Mouse (Mus musculus) CH12.LX (cell line): ENCODE measurements around the gene Nhp2. TPM values are rescaled to one million over a fixed set of nuclear protein-coding genes. Genes with fewer than 3 reads are reported as not detected.
A peak's percentile ranks its signal among the peaks of the same experiment; 100 is the strongest.

ENCODE experiments used
- DNase-seq: peaks from one replicate; pipeline ENCODE4 v3.0.0-alpha.2; 2013; ENCODE audit errors: extremely low read depth
- H3K27ac ChIP-seq: 2 replicates; pipeline ENCODE4 v1.5.1; 2012; ENCODE audit warnings: low read depth, mild to moderate bottlenecking, control low read depth, moderate library complexity; ENCODE audit not compliant: insufficient read depth
- H3K27me3 ChIP-seq: replicated peaks from 2 replicates; pipeline ENCODE3; 2012; ENCODE audit warnings: inconsistent platforms
- H3K36me3 ChIP-seq, 2 experiments: replicated peaks in 1 of 2; 2 replicates each; pipeline versions ENCODE3 to v1.6.1; 2012; ENCODE audit warnings: inconsistent platforms in 1 of 2, low read length in 1 of 2, mild to moderate bottlenecking in 1 of 2, mixed read lengths in 1 of 2, moderate library complexity in 1 of 2; ENCODE audit not compliant: control insufficient read depth in 1 of 2, insufficient read depth in 1 of 2
- H3K4me1 ChIP-seq, 2 experiments: 2 replicates each; pipeline ENCODE4 v1.6.1; 2012; ENCODE audit warnings: inconsistent platforms in 1 of 2, moderate library complexity in 1 of 2; ENCODE audit not compliant: insufficient read depth in 2 of 2, control insufficient read depth in 1 of 2
- H3K4me2 ChIP-seq: 2 replicates; pipeline ENCODE4 v1.6.1; 2012; ENCODE audit warnings: low read depth, mild to moderate bottlenecking, control low read depth; ENCODE audit not compliant: poor library complexity, insufficient read depth, severe bottlenecking
- H3K4me3 ChIP-seq, 3 experiments: fragments of 150-350 bp in 1 of 3; sonication (generic) in 1 of 3; replicated peaks in 1 of 3; 2 replicates each; pipeline versions ENCODE3 to v1.5.1; 2011 to 2012; ENCODE audit warnings: low read depth in 2 of 3, low read length in 2 of 3, mild to moderate bottlenecking in 2 of 3, moderate library complexity in 2 of 3, control low read depth in 1 of 3, improper control_type of control experiment in 1 of 3, inconsistent platforms in 1 of 3, mixed read lengths in 1 of 3; ENCODE audit not compliant: poor library complexity in 1 of 3
- H3K79me2 ChIP-seq: replicated peaks from 2 replicates; pipeline ENCODE4 v1.6.1; 2012; ENCODE audit warnings: mild to moderate bottlenecking, moderate library complexity; ENCODE audit not compliant: control insufficient read depth, poor library complexity, insufficient read depth, severe bottlenecking; ENCODE audit errors: extremely low read depth
- H3K9ac ChIP-seq: 2 replicates; pipeline ENCODE4 v1.6.1; 2012; ENCODE audit warnings: low read depth, mild to moderate bottlenecking, control low read depth, moderate library complexity; ENCODE audit not compliant: insufficient read depth
- H3K9me3 ChIP-seq: replicated peaks from 2 replicates; pipeline ENCODE3; 2012; ENCODE audit warnings: low read length, inconsistent platforms, mixed read lengths
- BHLHE40 ChIP-seq: IDR thresholded peaks from 2 replicates; pipeline ENCODE4 v1.6.1; 2011; ENCODE audit warnings: mild to moderate bottlenecking, low read depth, low read length, improper control_type of control experiment
- CTCF ChIP-seq, 2 experiments: IDR thresholded peaks in 1 of 2; conservative IDR thresholded peaks in 1 of 2; 2 replicates each; pipeline ENCODE4 v1.5.1; 2011 to 2012; ENCODE audit warnings: low read depth in 2 of 2, low read length in 2 of 2, improper control_type of control experiment in 1 of 2, inconsistent platforms in 1 of 2, mild to moderate bottlenecking in 1 of 2, moderate library complexity in 1 of 2
- HCFC1 ChIP-seq: IDR thresholded peaks from 2 replicates; pipeline ENCODE4 v1.6.1; 2012; ENCODE audit warnings: low read depth, mild to moderate bottlenecking, inconsistent platforms, low read length, improper control_type of control experiment
- JUN ChIP-seq: IDR thresholded peaks from 2 replicates; pipeline ENCODE4 v1.6.1; 2011; ENCODE audit warnings: low read depth, mild to moderate bottlenecking, low read length, improper control_type of control experiment, moderate library complexity; ENCODE audit not compliant: insufficient read depth
- MAFK ChIP-seq: IDR thresholded peaks from 2 replicates; pipeline ENCODE4 v1.6.1; 2011; ENCODE audit warnings: low read length, improper control_type of control experiment; ENCODE audit not compliant: insufficient replicate concordance
- MAX ChIP-seq: IDR thresholded peaks from 2 replicates; pipeline ENCODE4 v1.6.1; 2011; ENCODE audit warnings: low read length, improper control_type of control experiment
- NELFE ChIP-seq: IDR thresholded peaks from 2 replicates; pipeline ENCODE4 v1.6.1; 2011; ENCODE audit warnings: low read depth, low read length, improper control_type of control experiment
- PAX5 ChIP-seq: IDR thresholded peaks from 2 replicates; pipeline ENCODE4 v1.6.1; 2012; ENCODE audit warnings: low read length, inconsistent platforms, mixed read lengths
- RCOR1 ChIP-seq: conservative IDR thresholded peaks from 2 replicates; pipeline ENCODE4 v1.6.1; 2012; ENCODE audit warnings: low read depth, mild to moderate bottlenecking, inconsistent platforms, low read length, improper control_type of control experiment
- SIN3A ChIP-seq: IDR thresholded peaks from 2 replicates; pipeline ENCODE4 v1.6.1; 2012; ENCODE audit warnings: low read length, improper control_type of control experiment, inconsistent platforms
- SMC3 ChIP-seq: IDR thresholded peaks from 2 replicates; pipeline ENCODE4 v1.6.1; 2011; ENCODE audit warnings: low read depth, low read length, improper control_type of control experiment
- UBTF ChIP-seq: IDR thresholded peaks from 2 replicates; pipeline ENCODE4 v1.6.1; 2012; ENCODE audit warnings: low read depth, mild to moderate bottlenecking, inconsistent platforms, low read length, improper control_type of control experiment, moderate library complexity
- USF1 ChIP-seq: IDR thresholded peaks from 2 replicates; pipeline ENCODE4 v1.6.1; 2014; ENCODE audit warnings: low read depth, mild to moderate bottlenecking, inconsistent platforms, low read length, improper control_type of control experiment
- ZNF384 ChIP-seq: IDR thresholded peaks from 2 replicates; pipeline ENCODE4 v1.6.1; 2012; ENCODE audit warnings: low read depth, low read length, improper control_type of control experiment, inconsistent platforms
- dilution Hi-C: fragments of 300-500 bp; cut with MboI; formaldehyde crosslinking; loops from 2 replicates; pipeline ENCODE4 v1.14.3; 2020; ENCODE audit warnings: low sequenced_read_pairs; ENCODE audit not compliant: extremely low pct_unique_long_range_greater_than_20kb, extremely low pct_ligation_motif_present
- in situ Hi-C: fragments of 300-500 bp; cut with MboI; formaldehyde crosslinking; loops from 3 replicates; pipeline ENCODE4 v1.14.3; 2019; ENCODE audit warnings: low sequenced_read_pairs, low pct_ligation_motif_present, low pct_unique_long_range_greater_than_20kb, mixed read lengths
- polyA plus RNA-seq: library from polyadenylated mRNA; unstranded; fragments of >175 nt; gene quantifications from 2 replicates; pipeline ENCODE4 v1.2.1, GENCODE M21; 2012; ENCODE audit warnings: low read depth; ENCODE audit not compliant: insufficient read length
- total RNA-seq, 2 experiments: library from RNA; depleted of rRNA; stranded (reverse); fragments of 300-350 nt in 1 of 2; fragments of >200 nt in 1 of 2; gene quantifications; 2 replicates each; pipeline ENCODE4 v1.2.3; 2012 to 2014

Gene Nhp2
- total and polyA plus RNA-seq, 3 experiments = 489 to 847 (median 722) TPM

DNA sequence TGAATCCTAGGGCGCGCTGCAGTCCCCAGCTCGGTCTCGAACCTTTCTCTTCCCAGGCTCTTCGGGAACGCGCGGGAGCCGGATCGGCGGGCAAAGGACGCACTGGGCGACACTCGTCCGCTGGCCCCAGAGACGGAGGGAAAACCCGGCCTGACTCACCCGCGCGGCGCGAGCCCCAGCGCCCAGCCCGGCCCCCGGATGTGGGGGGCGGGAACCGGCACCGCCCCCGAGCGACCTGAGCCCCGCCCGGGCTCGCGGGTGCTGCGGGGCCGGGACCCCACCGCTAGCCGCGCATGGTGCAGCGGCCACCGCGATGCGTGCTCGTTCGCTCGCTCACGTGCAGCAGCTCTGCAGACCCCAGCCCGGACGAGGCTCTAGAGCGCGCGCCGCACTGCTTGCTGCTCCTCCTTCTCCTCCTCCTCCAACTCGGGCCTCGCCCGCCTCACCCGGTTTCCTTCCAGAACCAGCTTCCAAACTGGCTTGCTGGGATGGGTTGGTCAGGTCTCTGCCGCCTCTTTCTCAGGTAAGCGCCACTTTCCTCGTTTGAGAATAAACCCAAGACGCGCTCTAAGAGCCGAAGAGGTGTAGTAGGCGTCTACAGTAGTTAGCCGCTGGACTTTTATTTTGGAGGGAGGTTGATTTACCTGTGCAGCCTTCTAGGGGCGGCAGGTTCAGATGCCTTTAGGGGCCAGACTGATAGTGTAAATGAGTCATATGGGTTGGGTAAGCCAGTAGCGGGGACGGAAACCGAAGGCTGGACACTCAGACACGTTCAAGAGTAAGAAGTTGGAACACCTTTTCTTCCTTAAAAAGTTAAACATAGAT, 31.4 kb downstream of the Nhp2 start, which contains the start of the genes N4bp3 and D930048N14Rik (continued):
- TF ChIP-seq USF1 (no peak), HCFC1 (peak; percentile 43), MAFK (no peak), JUN (no peak), UBTF (no peak; the same call in 1 of the 2 replicates), MAX (no peak), BHLHE40 (peak; percentile 90), SIN3A (peak; percentile 69)

GRCm38 (mm10) chr11:51652889-51653418, 33.4 kb downstream of the Nhp2 start:
- Histone ChIP-seq H3K9ac (no peak overlapping the region), H3K79me2 (peaks cover 6% of the 10 kb centered on the region; the same call in 1 of the 2 replicates), H3K4me1 (peaks cover 14 to 21% of the 10 kb centered on the region in 2 experiments), H3K9me3 (peaks cover 8% of the 10 kb centered on the region), H3K4me2 (no peak overlapping the region), H3K36me3 (peaks cover 5 to 26% of the 10 kb centered on the region in 2 experiments), H3K27me3 (no peaks in the 10 kb centered on the region), H3K4me3 (no peak overlapping the region), H3K27ac (no peak overlapping the region)
- in situ Hi-C loops (no loop called here), dilution Hi-C loops (no loop called here)
- DNase-seq = no peak
- TF ChIP-seq CTCF (conservative IDR thresholded peaks at IDR 0.05 in 1 of 2, IDR thresholded peaks at IDR 0.05 in 1 of 2; ENCODE audit: low read depth in 2 of 2, low read length in 2 of 2) = peak in 1 of 2 experiments; percentile 34; a peak in 2 of 4 replicates
- TF ChIP-seq ZNF384 = no peak

DNA sequence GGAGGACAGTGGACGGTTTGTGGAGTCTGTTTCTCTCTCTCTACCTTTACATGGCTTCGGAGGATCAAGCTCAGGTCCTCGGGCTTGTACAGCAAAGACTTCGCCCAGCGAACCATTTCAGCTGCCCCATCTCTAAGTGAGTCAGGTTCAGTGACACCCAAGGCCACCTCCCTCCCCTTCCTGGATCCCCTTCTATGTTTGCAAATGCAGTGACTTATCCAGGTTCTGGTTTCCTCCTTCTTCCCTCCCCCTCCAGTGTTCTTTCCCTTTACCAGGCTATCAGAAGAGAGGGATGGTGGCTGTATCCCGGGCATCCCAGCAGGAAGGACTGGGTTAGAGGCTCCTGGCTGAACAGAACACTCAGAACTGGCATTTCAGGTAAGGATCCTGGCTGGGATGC, 34.2 kb downstream of the Nhp2 start:
- Histone ChIP-seq H3K27ac (no peak overlapping the region), H3K9me3 (peaks cover 8% of the 10 kb centered on the region), H3K4me2 (no peak overlapping the region), H3K27me3 (no peaks in the 10 kb centered on the region), H3K79me2 (peaks cover 2% of the 10 kb centered on the region; the same call in 1 of the 2 replicates), H3K4me3 (no peak overlapping the region), H3K9ac (no peak overlapping the region), H3K4me1 (peaks cover 8 to 19% of the 10 kb centered on the region in 2 experiments), H3K36me3 (peaks cover 5 to 21% of the 10 kb centered on the region in 2 experiments)
- DNase-seq = no peak
- dilution Hi-C loops = no loop called here
- in situ Hi-C loops = no loop called here
- TF ChIP-seq RCOR1 (no peak), NELFE (no peak), USF1 (no peak), SMC3 (no peak), PAX5 (no peak)
